Mouse (Mus musculus) hindbrain, embryonic 12.5 days (tissue): Measurements from ENCODE around the gene Psmb4. TPM values are rescaled to one million over a fixed set of nuclear protein-coding genes. Genes with fewer than 3 reads are reported as not detected.

Source experiments
- ATAC-seq: fragments of 200-750 bp; cut with Nextera tagmentation; 2 replicates; pipeline ENCODE4 v1.8.0; 2017; ENCODE audit warnings: moderate TSS enrichment; ENCODE audit not compliant: low FRiP score
- H3K27ac ChIP-seq: fragments of 300-500 bp; sonication (generic); 2 replicates; pipeline ENCODE4 v1.5.1; 2016; ENCODE audit warnings: mild to moderate bottlenecking
- H3K27me3 ChIP-seq: fragments of 300-500 bp; sonication (generic); 2 replicates; pipeline ENCODE4 v1.6.1; 2016; ENCODE audit warnings: mild to moderate bottlenecking
- H3K36me3 ChIP-seq: fragments of 300-500 bp; sonication (generic); 2 replicates; pipeline ENCODE4 v1.6.1; 2016; ENCODE audit warnings: mild to moderate bottlenecking
- H3K4me1 ChIP-seq: fragments of 300-500 bp; sonication (generic); 2 replicates; pipeline ENCODE4 v1.6.1; 2016
- H3K4me2 ChIP-seq: fragments of 300-500 bp; sonication (generic); replicated peaks from 2 replicates; pipeline ENCODE4 v1.6.1; 2016; ENCODE audit warnings: mild to moderate bottlenecking
- H3K4me3 ChIP-seq: fragments of 300-500 bp; sonication (generic); 2 replicates; pipeline ENCODE4 v1.5.1; 2016; ENCODE audit warnings: mild to moderate bottlenecking
- H3K9ac ChIP-seq: fragments of 300-500 bp; sonication (generic); 2 replicates; pipeline ENCODE4 v1.6.1; 2016; ENCODE audit warnings: mild to moderate bottlenecking, moderate library complexity
- H3K9me3 ChIP-seq: fragments of 300-500 bp; sonication (generic); replicated peaks from 2 replicates; pipeline ENCODE4 v1.6.1; 2016; ENCODE audit warnings: mild to moderate bottlenecking
- WGBS: fragments of 180-500 bp; shearing (Covaris S2); methylation state at CpG from one replicate; pipeline ENCODE4 v1.1.7; 2016; 5-methylcytosine and 5-hydroxymethylcytosine counted together
- polyA plus RNA-seq: library from polyadenylated mRNA; unstranded; fragments of >200 nt; fragmentation: Nextera tagmentation; extraction: Ambion mirVana; gene quantifications from 2 replicates; pipeline ENCODE4 v1.2.1, GENCODE M21; 2016

The Psmb4 gene
- polyA plus RNA-seq, 1 experiment from 2014 or later: 312 TPM

- Histone ChIP-seq H3K9me3 (no peaks in the 10 kb centered on the region), H3K27me3 (no peaks in the 10 kb centered on the region), H3K36me3 (peaks cover 73% of the 10 kb centered on the region), H3K4me2 (no peak overlapping the region), H3K4me1 (peaks cover 18% of the 10 kb centered on the region), H3K9ac (no peak overlapping the region), H3K4me3 (no peak overlapping the region), H3K27ac (no peak overlapping the region)
- ATAC-seq: no peak
- 89% methylated on average over 3 of the region's 3 CpGs for WGBS
These were observed 4.2 kb downstream of the Psmb4 start for GRCm38 (mm10) chr3:94882579-94882978.

DNA sequence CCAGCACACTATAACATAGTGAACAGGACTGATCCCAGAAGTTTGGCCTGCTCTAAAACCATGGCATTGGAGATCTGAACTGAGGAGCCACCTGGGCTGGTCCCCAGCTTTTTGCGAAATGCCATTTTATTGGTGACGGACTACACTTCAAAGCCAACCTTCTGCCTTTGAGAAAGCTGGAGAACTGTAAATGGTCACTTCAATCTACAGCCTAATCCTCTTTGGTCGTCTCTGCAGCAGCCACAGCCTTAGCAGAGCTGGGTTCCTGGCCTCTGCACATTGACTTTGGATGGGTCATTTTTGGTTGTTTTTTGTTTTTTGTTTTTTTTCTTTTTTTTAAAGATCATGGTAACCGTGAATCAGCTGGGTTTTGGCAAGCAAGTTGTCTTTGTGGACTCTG lies 4.9 kb downstream of the Psmb4 start:
- ATAC-seq: no peak
- WGBS: 87% methylated on average over 4 of the region's 4 CpGs

DNA sequence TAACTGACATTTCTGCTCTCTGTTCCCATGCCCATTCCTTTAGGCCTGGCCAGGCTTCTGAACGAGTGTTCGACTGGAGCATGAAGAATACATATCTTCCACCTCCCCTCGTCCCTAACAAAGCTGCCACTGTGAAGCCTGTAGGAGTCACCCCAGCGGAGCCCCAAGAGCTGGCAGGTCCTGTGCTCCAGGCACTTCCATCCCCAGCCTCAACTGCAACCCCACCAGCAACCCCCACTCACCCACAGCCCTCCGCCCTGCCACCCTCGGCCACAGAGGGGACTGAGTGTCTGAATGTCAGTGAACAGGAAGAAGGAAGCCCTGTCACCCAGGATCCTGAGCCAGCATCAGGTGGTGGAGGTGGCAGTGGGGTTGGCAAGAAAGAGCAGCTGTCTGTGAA lies 8.1 kb downstream of the Psmb4 start:
- H3K9me3 ChIP-seq: no peaks in the 10 kb centered on the region
- H3K4me2 ChIP-seq: no peak overlapping the region
- H3K27me3 ChIP-seq: no peaks in the 10 kb centered on the region
- no peak for ATAC-seq
- no peaks in the 10 kb centered on the region for H3K4me1 ChIP-seq
- 90% methylated on average over 6 of the region's 6 CpGs for WGBS
- no peak overlapping the region for H3K9ac ChIP-seq
- H3K36me3 ChIP-seq: peaks cover 96% of the 10 kb centered on the region
- H3K4me3 ChIP-seq: no peak overlapping the region
- no peak overlapping the region for H3K27ac ChIP-seq

More for the DNA sequence above, 4.9 kb downstream of the Psmb4 start:
- Histone ChIP-seq H3K4me2 (no peak overlapping the region), H3K36me3 (peaks cover 80% of the 10 kb centered on the region), H3K27me3 (no peaks in the 10 kb centered on the region), H3K9me3 (no peaks in the 10 kb centered on the region), H3K4me1 (peaks cover 13% of the 10 kb centered on the region), H3K27ac (no peak overlapping the region), H3K9ac (no peak overlapping the region), H3K4me3 (no peak overlapping the region)

- Histone ChIP-seq H3K4me1 (no peaks in the 10 kb centered on the region), H3K4me3 (no peak overlapping the region), H3K4me2 (no peak overlapping the region), H3K27ac (no peak overlapping the region), H3K36me3 (peaks cover 71% of the 10 kb centered on the region), H3K27me3 (no peaks in the 10 kb centered on the region), H3K9me3 (no peaks in the 10 kb centered on the region), H3K9ac (no peak overlapping the region)
- no peak for ATAC-seq
- 95% methylated on average over 3 of the region's 3 CpGs for WGBS
These were observed 17.8 kb downstream of the Psmb4 start for GRCm38 (mm10) chr3:94869011-94869410.

DNA sequence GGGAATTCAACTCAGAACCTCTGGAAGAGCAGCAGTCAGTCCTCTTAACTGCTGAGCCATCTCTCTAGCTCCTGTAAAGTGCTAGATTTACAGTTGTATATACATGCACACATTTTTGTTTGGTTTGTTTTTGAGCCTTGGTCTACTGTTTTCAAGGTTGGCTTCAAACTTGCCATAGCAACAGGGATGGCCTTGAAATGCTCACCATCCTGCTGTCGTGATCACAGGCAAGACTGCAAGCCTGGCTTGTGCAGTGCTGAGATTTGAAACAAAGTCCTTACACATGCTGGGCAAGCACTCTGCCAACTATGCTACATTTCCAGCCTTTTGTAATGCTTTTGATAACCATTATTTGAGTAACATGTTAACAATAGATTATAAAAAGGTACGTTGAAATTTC lies 27.3 kb downstream of the Psmb4 start:
- Histone ChIP-seq H3K36me3 (peaks cover 67% of the 10 kb centered on the region), H3K9me3 (no peaks in the 10 kb centered on the region), H3K27ac (no peak overlapping the region), H3K4me1 (no peaks in the 10 kb centered on the region), H3K4me2 (no peak overlapping the region), H3K4me3 (no peak overlapping the region), H3K27me3 (no peaks in the 10 kb centered on the region), H3K9ac (no peak overlapping the region)
- 87% methylated on average over 2 of the region's 2 CpGs for WGBS
- no peak for ATAC-seq

DNA sequence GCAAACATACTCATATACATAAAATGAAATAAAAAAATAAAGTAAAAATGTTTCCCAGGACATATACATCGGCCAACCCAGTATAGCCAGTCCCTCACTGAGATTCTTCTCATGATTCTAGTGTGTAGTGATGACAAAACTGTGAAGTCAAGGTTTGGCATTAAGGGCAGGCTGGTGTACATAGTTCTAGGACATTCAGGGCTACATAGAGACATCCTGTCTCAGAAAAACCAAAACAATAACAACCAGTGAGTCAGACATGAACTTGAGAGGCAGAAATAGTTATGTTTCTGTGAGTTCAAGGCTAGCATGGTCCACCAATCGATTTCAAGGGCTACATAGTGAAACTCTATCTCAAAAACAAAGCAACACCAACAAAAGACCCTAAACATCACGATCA lies 34.5 kb downstream of the Psmb4 start:
- no peaks in the 10 kb centered on the region for H3K27me3 ChIP-seq

GRCm38 (mm10) chr3:94851731-94852130 lies 35.0 kb downstream of the Psmb4 start:
- no peak overlapping the region for H3K27ac ChIP-seq

More for the DNA sequence above, 34.5 kb downstream of the Psmb4 start:
- H3K27ac ChIP-seq: no peak overlapping the region
- H3K9me3 ChIP-seq: no peaks in the 10 kb centered on the region
- no peak for ATAC-seq
- 89% methylated on average over 3 of the region's 3 CpGs for WGBS
- H3K36me3 ChIP-seq: peaks cover 30% of the 10 kb centered on the region
- H3K4me2 ChIP-seq: no peak overlapping the region
- peaks cover 3% of the 10 kb centered on the region; the same call in 1 of the 2 replicates for H3K4me1 ChIP-seq
- H3K4me3 ChIP-seq: no peak overlapping the region
- H3K9ac ChIP-seq: no peak overlapping the region

DNA sequence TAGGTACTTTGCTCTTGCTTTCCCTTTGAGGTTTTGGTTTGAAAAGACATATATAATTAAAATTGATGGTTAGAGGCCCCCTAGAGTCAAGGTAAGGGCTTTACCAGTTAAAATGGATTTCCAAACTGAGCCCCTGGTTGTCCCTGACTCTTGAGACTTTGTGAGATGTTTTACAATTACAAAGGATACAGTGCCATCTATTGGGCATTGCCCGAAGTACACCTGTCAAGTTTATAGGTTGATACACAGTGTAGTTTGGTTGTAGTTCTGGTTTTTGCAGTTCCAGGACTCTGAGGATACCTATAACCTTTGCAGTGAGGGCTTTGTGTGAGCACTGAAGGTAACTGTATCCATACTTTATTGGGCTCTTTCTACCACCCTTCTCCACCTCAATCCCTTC lies 37.4 kb downstream of the Psmb4 start:
- Histone ChIP-seq H3K27ac (no peak overlapping the region), H3K27me3 (no peaks in the 10 kb centered on the region), H3K4me2 (no peak overlapping the region), H3K9me3 (no peaks in the 10 kb centered on the region), H3K36me3 (peaks cover 5% of the 10 kb centered on the region), H3K4me1 (peaks cover 6% of the 10 kb centered on the region; the same call in 1 of the 2 replicates), H3K4me3 (no peak overlapping the region), H3K9ac (no peak overlapping the region)
- no peak for ATAC-seq
- 20% methylated on average over 1 of the region's 1 CpGs for WGBS

More at GRCm38 (mm10) chr3:94851731-94852130, 35.0 kb downstream of the Psmb4 start:
- Histone ChIP-seq H3K9me3 (no peaks in the 10 kb centered on the region), H3K4me2 (no peak overlapping the region), H3K4me3 (no peak overlapping the region), H3K4me1 (peaks cover 3% of the 10 kb centered on the region; the same call in 1 of the 2 replicates), H3K36me3 (peaks cover 26% of the 10 kb centered on the region), H3K27me3 (no peaks in the 10 kb centered on the region), H3K9ac (no peak overlapping the region)
- ATAC-seq: no peak
- WGBS: 76% methylated on average over 3 of the region's 3 CpGs

DNA sequence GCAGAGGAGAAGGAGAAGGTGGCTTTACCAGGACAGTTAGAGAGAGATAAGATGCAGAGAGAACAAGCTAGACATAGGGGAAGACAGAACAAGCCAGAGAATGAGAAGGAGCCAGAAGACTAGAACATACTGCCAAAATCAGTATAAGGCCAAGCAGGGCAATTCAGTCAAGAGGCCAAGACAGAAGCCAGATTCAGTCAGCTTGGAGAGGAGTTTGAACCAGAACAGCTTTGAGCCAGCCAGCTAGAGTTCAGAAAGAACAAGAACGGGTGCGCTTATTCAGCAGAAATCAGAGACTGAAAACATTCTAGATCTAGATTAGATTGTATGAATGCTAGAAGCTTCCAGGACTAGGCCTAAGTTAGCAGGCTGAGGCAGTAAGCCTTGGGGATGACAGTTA lies 39.4 kb downstream of the Psmb4 start:
- 95% methylated on average over 2 of the region's 2 CpGs for WGBS
- Histone ChIP-seq H3K4me1 (peaks cover 6% of the 10 kb centered on the region; the same call in 1 of the 2 replicates), H3K9ac (no peak overlapping the region), H3K4me3 (no peak overlapping the region), H3K36me3 (no peaks in the 10 kb centered on the region), H3K27me3 (no peaks in the 10 kb centered on the region), H3K9me3 (no peaks in the 10 kb centered on the region), H3K27ac (no peak overlapping the region), H3K4me2 (no peak overlapping the region)
- no peak for ATAC-seq

GRCm38 (mm10) chr3:94839101-94839500 lies 47.7 kb downstream of the Psmb4 start:
- H3K4me3 ChIP-seq: peak overlapping the region; percentile 69
- H3K4me2 ChIP-seq: peak overlapping the region; percentile 71
- H3K27me3 ChIP-seq: no peaks in the 10 kb centered on the region
- H3K36me3 ChIP-seq: no peaks in the 10 kb centered on the region
- H3K9ac ChIP-seq: peak overlapping the region; percentile 68; the same call in 1 of the 2 replicates
- H3K9me3 ChIP-seq: no peaks in the 10 kb centered on the region
- H3K27ac ChIP-seq: no peak overlapping the region
- H3K4me1 ChIP-seq: peaks cover 18% of the 10 kb centered on the region
- no peak for ATAC-seq
- WGBS: 70% methylated on average over 5 of the region's 5 CpGs

DNA sequence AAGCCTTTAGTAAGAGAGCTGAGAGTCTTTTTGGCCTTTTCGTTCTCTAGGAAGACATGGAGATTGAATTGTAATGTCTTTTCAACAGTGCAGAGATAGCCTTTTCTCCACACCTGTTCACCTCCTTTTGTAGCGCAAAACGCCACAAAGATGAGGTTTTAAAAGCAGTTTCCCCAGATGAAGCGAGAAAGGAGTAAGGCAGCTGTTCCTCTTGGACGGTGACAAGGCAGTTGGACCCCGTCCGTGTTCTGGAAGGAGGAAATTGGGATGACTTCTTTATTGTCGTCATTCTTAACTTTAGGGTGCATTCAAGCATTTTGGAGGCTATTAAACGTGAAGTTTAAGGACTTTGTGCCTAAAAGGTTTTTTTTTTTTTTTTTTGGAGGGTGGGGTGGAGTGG lies 48.1 kb downstream of the Psmb4 start:
- Histone ChIP-seq H3K9ac (peak overlapping the region; percentile 68), H3K4me1 (peaks cover 18% of the 10 kb centered on the region), H3K27me3 (no peaks in the 10 kb centered on the region), H3K27ac (peak overlapping the region; percentile 98), H3K4me2 (peak overlapping the region; percentile 71), H3K36me3 (no peaks in the 10 kb centered on the region), H3K4me3 (peak overlapping the region; percentile 69), H3K9me3 (no peaks in the 10 kb centered on the region)
- no peak for ATAC-seq
- WGBS: 22% methylated on average over 9 of the region's 9 CpGs

GRCm38 (mm10) chr3:94837959-94838496 lies 48.7 kb downstream of the Psmb4 start:
- H3K9ac ChIP-seq: peak overlapping the region; percentile 68
- under 1% methylated on average over 42 of the region's 62 CpGs for WGBS
- ATAC-seq: peak; percentile 80
- no peaks in the 10 kb centered on the region for H3K9me3 ChIP-seq
- peak overlapping the region; percentile 98 for H3K27ac ChIP-seq
- peak overlapping the region; percentile 71 for H3K4me2 ChIP-seq
- H3K36me3 ChIP-seq: no peaks in the 10 kb centered on the region
- peak overlapping the region; percentile 69 for H3K4me3 ChIP-seq
- H3K4me1 ChIP-seq: peaks cover 18% of the 10 kb centered on the region
- H3K27me3 ChIP-seq: no peaks in the 10 kb centered on the region

GRCm38 (mm10) chr3:94837183-94837890 lies 49.4 kb downstream of the Psmb4 start, which contains the start of gene Pogz:
TSS of gene Pogz (plus strand) at chr3:94837567.
- Histone ChIP-seq H3K27ac (peak within 1 kb of the TSS; percentile 98), H3K9me3 (no peaks in the 10 kb centered on the region), H3K27me3 (no peaks in the 10 kb centered on the region; the same call in 1 of the 2 replicates), H3K4me2 (peak within 1 kb of the TSS; percentile 71), H3K9ac (peak within 1 kb of the TSS; percentile 68), H3K4me3 (peak within 1 kb of the TSS; percentile 69), H3K36me3 (no peaks in the 10 kb centered on the region), H3K4me1 (peaks cover 18% of the 10 kb centered on the region)
- WGBS: under 1% methylated on average over 38 of the region's 57 CpGs
- ATAC-seq: peak; percentile 93
